Mouse (Mus musculus) testis, adult 2 months (tissue): ENCODE measurements around the gene Jund.

Experiments
- CTCF ChIP-seq: fragments of 200-500 bp; IDR thresholded peaks from 2 replicates; pipeline ENCODE4 v1.5.1; 2012; ENCODE audit warnings: low read depth, mild to moderate bottlenecking, inconsistent platforms, low read length, moderate library complexity; ENCODE audit not compliant: control insufficient read depth, insufficient read depth, insufficient replicate concordance
- POLR2A ChIP-seq: fragments of 200-500 bp; IDR thresholded peaks from 2 replicates; pipeline ENCODE4 v1.6.1; 2012; ENCODE audit warnings: low read depth, mild to moderate bottlenecking, inconsistent platforms, low read length, moderate library complexity; ENCODE audit not compliant: control insufficient read depth

DNA sequence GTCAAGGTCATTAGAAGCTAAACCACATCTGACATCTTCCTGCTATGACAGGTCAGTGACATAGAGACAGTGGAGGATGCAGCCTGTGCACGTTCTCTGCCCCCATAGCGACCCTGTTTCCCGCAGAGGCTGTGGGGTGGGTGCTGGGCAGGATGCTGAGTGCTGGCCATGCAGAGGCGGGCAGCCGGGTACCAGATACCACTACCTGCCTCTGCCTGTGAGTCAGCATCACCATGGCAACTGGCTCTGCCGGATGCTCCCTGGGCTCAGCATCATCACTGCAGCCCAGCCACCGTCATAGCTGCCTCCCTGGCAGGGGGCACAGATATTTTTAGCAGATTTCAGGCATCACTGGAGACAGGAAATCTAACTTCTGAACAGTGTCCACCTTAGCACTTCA is 14.5 kb upstream of the Jund start:
- TF ChIP-seq CTCF (no peak), POLR2A (no peak)
